Mouse (Mus musculus) liver, adult 2 months (tissue): ENCODE measurements at regions not wholly inside any gene's neighbourhood (a gene's known extent, or its start where the extent isn't known, plus 50 kb on each side); places are given as distances from the start of the nearest gene placed in this dataset.

Experiments used
- CTCF ChIP-seq: fragments of 200-500 bp; IDR thresholded peaks from 2 replicates; pipeline ENCODE4 v1.5.1; 2011; ENCODE audit warnings: low read depth, low read length, control low read depth
- POLR2A ChIP-seq: fragments of 200-500 bp; IDR thresholded peaks from 2 replicates; pipeline ENCODE4 v1.6.1; 2011; ENCODE audit warnings: low read length, control low read depth; ENCODE audit not compliant: insufficient read depth; ENCODE audit errors: extremely low read depth

DNA sequence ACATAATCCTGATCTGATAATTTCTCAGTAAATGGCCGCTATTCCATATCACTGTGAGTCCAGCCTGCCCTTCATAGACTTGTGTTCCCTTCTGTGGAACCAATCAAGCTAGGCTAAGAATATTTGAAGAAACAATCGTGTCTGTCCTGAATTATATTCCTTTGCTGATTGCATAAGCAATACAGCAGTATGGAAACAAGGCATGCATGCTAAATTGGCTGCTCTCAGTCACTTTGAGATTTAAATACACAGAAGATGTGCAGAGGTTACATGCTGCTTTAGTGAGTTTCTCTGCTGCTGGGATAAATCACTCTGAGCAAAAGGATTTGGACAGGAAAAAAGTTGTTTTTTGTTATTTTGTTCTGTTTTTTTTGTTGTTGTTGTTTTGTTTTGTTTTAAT, 331.4 kb upstream of the Nrp1 start:
- no peak for TF ChIP-seq CTCF
- TF ChIP-seq POLR2A, result no peak
